Mouse (Mus musculus) myocyte (in vitro differentiated cells): ENCODE data around the gene Snx13. TPM values are rescaled to one million over a fixed set of nuclear protein-coding genes. Genes with fewer than 3 reads are reported as not detected.

ENCODE experiments used
- H3K27me3 ChIP-seq: one replicate; pipeline ENCODE4 v1.6.1; 2011; ENCODE audit not compliant: control insufficient read depth, insufficient read depth, insufficient read length
- H3K36me3 ChIP-seq: one replicate; pipeline ENCODE4 v1.6.1; 2011; ENCODE audit not compliant: control insufficient read depth, insufficient read depth
- H3K4me2 ChIP-seq: one replicate; pipeline ENCODE4 v1.6.1; 2011; ENCODE audit warnings: low read depth, control low read depth
- H3K4me3 ChIP-seq: one replicate; pipeline ENCODE4 v1.5.1; 2011; ENCODE audit warnings: mild to moderate bottlenecking, control low read depth, moderate library complexity
- H3K79me2 ChIP-seq: one replicate; pipeline ENCODE4 v1.6.1; 2011; ENCODE audit not compliant: control insufficient read depth, insufficient read depth
- H3ac ChIP-seq: one replicate; pipeline ENCODE4 v1.6.1; 2011; ENCODE audit not compliant: control insufficient read depth, insufficient read length
- CEBPB ChIP-seq: IDR thresholded peaks from 2 replicates; pipeline ENCODE4 v1.6.1; 2011; ENCODE audit warnings: mild to moderate bottlenecking, moderate library complexity; ENCODE audit not compliant: poor library complexity, insufficient read depth, severe bottlenecking
- E2F4 ChIP-seq: IDR thresholded peaks from one replicate; pipeline ENCODE4 v1.6.1; 2011; ENCODE audit warnings: mild to moderate bottlenecking, control low read depth, moderate library complexity; ENCODE audit not compliant: insufficient read depth
- MAX ChIP-seq: IDR thresholded peaks from one replicate; pipeline ENCODE4 v1.6.1; 2011; ENCODE audit warnings: low read depth, mild to moderate bottlenecking, control low read depth
- MYOD1 ChIP-seq, 3 experiments: IDR thresholded peaks; one replicate each; pipeline ENCODE4 v1.6.1; 2011; ENCODE audit warnings: control low read depth in 2 of 3, low read depth in 2 of 3, mild to moderate bottlenecking in 2 of 3, moderate library complexity in 1 of 3; ENCODE audit not compliant: insufficient read length in 2 of 3, control insufficient read depth in 1 of 3
- MYOG ChIP-seq, 3 experiments: IDR thresholded peaks; one replicate each; pipeline ENCODE4 v1.6.1; 2011; ENCODE audit warnings: control low read depth in 2 of 3, low read depth in 2 of 3, mild to moderate bottlenecking in 2 of 3; ENCODE audit not compliant: insufficient read length in 2 of 3, control insufficient read depth in 1 of 3, insufficient read depth in 1 of 3
- POLR2A ChIP-seq: IDR thresholded peaks from one replicate; pipeline ENCODE4 v1.6.1; 2011; ENCODE audit warnings: low read depth, mild to moderate bottlenecking, control low read depth, moderate library complexity; ENCODE audit not compliant: insufficient read length
- POLR2AphosphoS2 ChIP-seq: IDR thresholded peaks from one replicate; pipeline ENCODE4 v1.6.1; 2011; ENCODE audit warnings: low read depth, control low read depth; ENCODE audit not compliant: insufficient read length
- REST ChIP-seq: IDR thresholded peaks from one replicate; pipeline ENCODE4 v1.6.1; 2011; ENCODE audit warnings: mild to moderate bottlenecking, control low read depth, moderate library complexity; ENCODE audit not compliant: insufficient read depth, insufficient read length
- SRF ChIP-seq: IDR thresholded peaks from one replicate; pipeline ENCODE4 v1.6.1; 2011; ENCODE audit warnings: low read depth; ENCODE audit not compliant: control insufficient read depth, insufficient read length
- TCF12 ChIP-seq: IDR thresholded peaks from one replicate; pipeline ENCODE4 v1.6.1; 2011; ENCODE audit warnings: mild to moderate bottlenecking, control low read depth; ENCODE audit not compliant: poor library complexity, insufficient read depth, severe bottlenecking
- TCF3 ChIP-seq: IDR thresholded peaks from one replicate; pipeline ENCODE4 v1.6.1; 2011; ENCODE audit warnings: low read depth, control low read depth; ENCODE audit not compliant: insufficient read length
- USF1 ChIP-seq: IDR thresholded peaks from one replicate; pipeline ENCODE4 v1.6.1; 2011; ENCODE audit warnings: low read depth, mild to moderate bottlenecking, control low read depth, moderate library complexity
- polyA plus RNA-seq: library from polyadenylated mRNA; unstranded; fragments of >200 nt; fragmentation: generic; extraction: Trizol; gene quantifications from one replicate; pipeline ENCODE4 v1.2.1, GENCODE M21; 2012; ENCODE audit warnings: missing spikeins

The Snx13 gene
- polyA plus RNA-seq, 1 experiment: 7.4 TPM

DNA sequence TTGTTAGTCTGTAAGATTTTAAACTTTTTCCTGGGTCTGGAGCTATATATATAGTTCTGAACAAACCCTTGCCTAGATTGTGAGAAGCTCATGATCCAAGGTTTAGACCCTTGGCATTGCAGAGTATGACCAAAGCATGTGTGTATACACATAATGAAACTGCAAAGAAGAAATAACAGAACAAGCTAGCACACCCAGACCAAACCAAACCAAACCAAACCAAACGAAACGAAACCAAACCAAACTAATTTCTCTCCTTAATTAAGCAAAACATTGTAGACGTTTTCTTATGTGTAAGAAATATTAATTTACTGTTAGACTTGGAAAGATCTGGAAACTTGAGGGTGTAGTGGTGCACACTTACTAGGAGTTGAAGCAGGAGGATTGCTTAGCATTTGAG lies 29.0 kb downstream of the Snx13 start:
- no peaks in the 10 kb centered on the region for H3K36me3 ChIP-seq
- H3K4me3 ChIP-seq: no peak overlapping the region
- H3ac ChIP-seq: no peak overlapping the region
- TF ChIP-seq MYOD1 (IDR thresholded peaks at IDR 0.05; ENCODE audit: control insufficient read depth in 1 of 3, insufficient read length in 2 of 3, low read depth in 2 of 3) (no peak), CEBPB (no peak), MAX (no peak), E2F4 (no peak), POLR2A (no peak), POLR2AphosphoS2 (no peak), SRF (no peak), TCF12 (no peak), REST (no peak), TCF3 (no peak), USF1 (no peak), MYOG (IDR thresholded peaks at IDR 0.05; ENCODE audit: control insufficient read depth in 1 of 3, insufficient read depth in 1 of 3, insufficient read length in 2 of 3, low read depth in 2 of 3) (no peak)
- no peaks in the 10 kb centered on the region for H3K27me3 ChIP-seq
- no peak overlapping the region for H3K4me2 ChIP-seq
- peaks cover 42% of the 10 kb centered on the region for H3K79me2 ChIP-seq

DNA sequence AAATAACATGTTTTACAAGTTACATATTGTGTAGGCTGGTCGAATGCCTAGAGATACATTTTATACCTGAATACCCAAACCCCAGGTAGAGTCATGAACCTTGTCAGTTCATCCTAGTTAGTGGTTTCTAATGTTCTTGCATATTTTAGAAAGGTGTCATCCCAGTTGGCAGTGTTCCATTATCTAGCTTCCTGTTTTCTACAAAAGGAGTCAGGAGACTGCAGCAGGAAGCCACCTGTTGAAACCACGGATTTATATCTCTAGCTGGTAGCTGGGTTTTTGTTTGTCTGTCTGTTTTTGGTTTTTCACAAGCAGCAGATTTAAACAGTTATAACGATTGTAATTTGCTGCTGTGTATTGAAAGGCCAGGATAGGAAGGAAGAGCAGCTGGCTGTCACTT lies 76.6 kb downstream of the Snx13 start:
- no peaks in the 10 kb centered on the region for H3K79me2 ChIP-seq
- peaks cover 14% of the 10 kb centered on the region for H3K36me3 ChIP-seq
- TF ChIP-seq TCF3: no peak
- no peak for TF ChIP-seq MAX
- no peak for TF ChIP-seq POLR2A
- no peak for TF ChIP-seq REST
- TF ChIP-seq USF1: no peak
- TF ChIP-seq TCF12: no peak
- TF ChIP-seq POLR2AphosphoS2: no peak
- no peak overlapping the region for H3K4me2 ChIP-seq
- no peak overlapping the region for H3ac ChIP-seq
- H3K27me3 ChIP-seq: no peaks in the 10 kb centered on the region
- H3K4me3 ChIP-seq: no peak overlapping the region

DNA sequence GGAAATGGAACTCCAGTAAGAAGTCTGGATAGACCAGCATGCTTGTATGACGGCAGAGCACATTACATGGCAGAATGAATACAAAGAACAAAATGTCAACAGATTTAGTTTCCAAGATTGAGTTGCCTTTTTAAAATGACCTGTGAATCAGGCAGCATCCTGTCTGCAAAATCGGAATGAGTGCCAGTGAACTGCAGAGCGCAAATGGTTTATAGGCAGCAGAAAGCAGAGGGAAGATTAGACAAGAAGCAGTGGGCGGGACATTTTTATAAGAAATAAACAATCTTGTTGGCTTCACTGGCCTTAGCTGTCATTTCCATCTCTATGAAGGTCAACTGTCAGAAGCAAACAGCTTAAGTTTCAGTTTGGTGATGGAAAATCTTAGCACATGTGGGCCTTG lies 106.2 kb downstream of the Snx13 start:
- TF ChIP-seq SRF (no peak), MAX (no peak), E2F4 (no peak), TCF3 (no peak), POLR2A (no peak), MYOG (IDR thresholded peaks at IDR 0.05; ENCODE audit: control insufficient read depth in 1 of 3, insufficient read depth in 1 of 3, insufficient read length in 2 of 3, low read depth in 2 of 3) (no peak), USF1 (no peak), TCF12 (no peak), CEBPB (no peak), POLR2AphosphoS2 (no peak), REST (no peak), MYOD1 (IDR thresholded peaks at IDR 0.05; ENCODE audit: control insufficient read depth in 1 of 3, insufficient read length in 2 of 3, low read depth in 2 of 3) (no peak)
- no peaks in the 10 kb centered on the region for H3K27me3 ChIP-seq
- no peaks in the 10 kb centered on the region for H3K36me3 ChIP-seq
- no peak overlapping the region for H3ac ChIP-seq
- no peak overlapping the region for H3K4me2 ChIP-seq
- H3K4me3 ChIP-seq: no peak overlapping the region
- no peaks in the 10 kb centered on the region for H3K79me2 ChIP-seq

DNA sequence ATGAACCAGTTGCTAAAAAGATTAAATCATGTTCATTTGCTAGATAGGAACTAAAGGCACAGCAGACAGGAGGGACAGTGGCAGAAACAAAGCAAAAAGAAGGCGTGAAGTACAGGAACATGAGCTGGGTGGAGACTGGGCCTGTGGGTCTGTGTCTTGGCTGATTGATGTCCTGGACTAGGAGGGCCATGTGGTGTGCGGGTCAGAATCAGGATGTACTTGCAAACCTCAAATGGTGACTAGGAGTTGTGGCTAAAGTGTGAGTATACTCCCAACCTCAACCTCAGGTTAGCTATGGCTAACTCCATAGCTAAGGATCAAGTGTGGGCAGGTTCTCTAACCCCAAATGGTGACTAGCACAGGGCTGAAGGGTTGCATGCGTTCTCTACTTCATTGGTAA lies 107.2 kb downstream of the Snx13 start:
- Histone ChIP-seq H3K4me3 (no peak overlapping the region), H3ac (no peak overlapping the region), H3K27me3 (no peaks in the 10 kb centered on the region), H3K4me2 (peak overlapping the region; percentile 4), H3K79me2 (no peaks in the 10 kb centered on the region), H3K36me3 (no peaks in the 10 kb centered on the region)
- no peak for TF ChIP-seq E2F4
- TF ChIP-seq POLR2AphosphoS2: peak; percentile 33

DNA sequence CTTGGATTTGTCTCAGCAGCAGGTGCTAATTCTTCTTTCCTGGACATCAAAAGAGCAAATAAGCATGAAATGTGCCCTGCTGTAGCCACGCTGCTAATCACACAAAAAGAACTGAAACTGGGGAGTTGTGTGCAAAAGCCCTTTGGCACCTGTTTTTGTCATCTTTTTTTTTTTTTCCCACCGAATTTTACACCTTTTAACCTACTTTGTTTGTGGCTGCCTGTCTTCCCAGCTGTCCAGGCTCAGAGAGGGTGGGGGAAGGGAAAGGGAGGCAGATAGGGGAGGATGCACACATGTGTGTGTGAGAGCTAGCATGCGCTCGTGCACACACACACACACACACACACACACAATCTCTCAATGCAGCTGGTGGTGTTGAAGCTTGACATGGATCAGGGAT lies 110.3 kb downstream of the Snx13 start:
- H3K79me2 ChIP-seq: no peaks in the 10 kb centered on the region
- H3K4me2 ChIP-seq: no peak overlapping the region
- TF ChIP-seq E2F4 (no peak), USF1 (no peak), POLR2AphosphoS2 (no peak), MAX (no peak), MYOD1 (IDR thresholded peaks at IDR 0.05; ENCODE audit: control insufficient read depth in 1 of 3, insufficient read length in 2 of 3, low read depth in 2 of 3) (no peak), TCF3 (no peak), TCF12 (no peak), MYOG (IDR thresholded peaks at IDR 0.05; ENCODE audit: control insufficient read depth in 1 of 3, insufficient read depth in 1 of 3, insufficient read length in 2 of 3, low read depth in 2 of 3) (no peak), SRF (no peak), POLR2A (no peak), REST (no peak), CEBPB (no peak)
- no peak overlapping the region for H3ac ChIP-seq
- no peaks in the 10 kb centered on the region for H3K27me3 ChIP-seq
- H3K36me3 ChIP-seq: no peaks in the 10 kb centered on the region
- H3K4me3 ChIP-seq: no peak overlapping the region
